Mouse (Mus musculus) liver, adult 2 months (tissue): ENCODE measurements at regions not wholly inside any gene's neighbourhood (a gene's known extent, or its start where the extent isn't known, plus 50 kb on each side); places are given as distances from the start of the nearest gene placed in this dataset.

Source experiments
- DNase-seq: peaks from one replicate; pipeline ENCODE4 v3.0.0-alpha.2; 2011; ENCODE audit warnings: low read depth, low spot score; ENCODE audit errors: extremely low read depth
- H3K27ac ChIP-seq: fragments of 200-500 bp; replicated peaks from 2 replicates; pipeline ENCODE4 v1.5.1; 2012; ENCODE audit warnings: low read depth, mild to moderate bottlenecking, control low read depth, inconsistent platforms, low read length; ENCODE audit not compliant: insufficient read depth
- H3K27me3 ChIP-seq: fragments of 200-500 bp; 2 replicates; pipeline ENCODE4 v1.6.1; 2012; ENCODE audit warnings: mild to moderate bottlenecking, moderate library complexity, low read length, inconsistent platforms; ENCODE audit not compliant: control insufficient read depth, insufficient read depth
- H3K36me3 ChIP-seq: fragments of 200-500 bp; 2 replicates; pipeline ENCODE4 v1.6.1; 2012; ENCODE audit warnings: low read length, inconsistent platforms; ENCODE audit not compliant: control insufficient read depth, insufficient read depth
- H3K4me1 ChIP-seq: fragments of 200-500 bp; 2 replicates; pipeline ENCODE4 v1.6.1; 2011; ENCODE audit warnings: low read length; ENCODE audit not compliant: control insufficient read depth, insufficient read depth
- H3K4me3 ChIP-seq: fragments of 200-500 bp; 2 replicates; pipeline ENCODE4 v1.5.1; 2011; ENCODE audit warnings: low read depth, mild to moderate bottlenecking, control low read depth, low read length, moderate library complexity; ENCODE audit not compliant: insufficient read depth
- H3K79me2 ChIP-seq: fragments of 200-500 bp; 2 replicates; pipeline ENCODE4 v1.6.1; 2012; ENCODE audit warnings: inconsistent platforms, mild to moderate bottlenecking, low read length, moderate library complexity; ENCODE audit not compliant: control insufficient read depth, insufficient read depth
- H3K9ac ChIP-seq: fragments of 200-500 bp; 2 replicates; pipeline ENCODE4 v1.6.1; 2012; ENCODE audit warnings: low read depth, mild to moderate bottlenecking, control low read depth, inconsistent platforms, low read length
- CTCF ChIP-seq: fragments of 200-500 bp; IDR thresholded peaks from 2 replicates; pipeline ENCODE4 v1.5.1; 2011; ENCODE audit warnings: low read depth, low read length, control low read depth
- POLR2A ChIP-seq: fragments of 200-500 bp; IDR thresholded peaks from 2 replicates; pipeline ENCODE4 v1.6.1; 2011; ENCODE audit warnings: low read length, control low read depth; ENCODE audit not compliant: insufficient read depth; ENCODE audit errors: extremely low read depth
- WGBS: fragments of 180-500 bp; shearing (Covaris S2); methylation state at CpG from one replicate; pipeline ENCODE4 v1.1.7; 2018; 5-methylcytosine and 5-hydroxymethylcytosine counted together

DNA sequence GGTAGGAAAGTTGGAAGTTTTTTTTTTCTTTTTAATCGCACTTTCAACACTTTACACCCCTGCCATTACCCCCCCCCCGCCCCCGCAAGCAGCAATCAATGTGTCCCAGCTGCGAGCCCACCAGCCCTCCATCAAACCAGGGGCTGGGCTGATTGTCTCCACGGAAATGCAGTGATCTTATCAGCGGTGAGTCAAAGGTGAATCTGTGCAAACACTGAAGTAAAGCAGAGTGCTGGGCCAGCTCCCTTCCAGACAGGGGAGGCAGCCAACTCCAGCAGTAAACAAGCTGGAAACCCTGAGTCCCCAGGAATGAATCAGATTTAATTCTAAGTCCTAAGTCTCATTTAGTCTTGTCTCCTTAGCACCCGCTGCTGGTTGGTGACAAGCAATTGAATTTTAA, 234.3 kb upstream of the Gpc5 start:
- no peaks in the 10 kb centered on the region for H3K79me2 ChIP-seq
- TF ChIP-seq CTCF (no peak), POLR2A (no peak)
- H3K27ac ChIP-seq = peak overlapping the region; percentile 46; the same call in 1 of the 2 replicates
- no peaks in the 10 kb centered on the region for H3K27me3 ChIP-seq
- peaks cover 4% of the 10 kb centered on the region for H3K4me1 ChIP-seq
- no peak overlapping the region for H3K4me3 ChIP-seq
- peak; percentile 84 for DNase-seq
- H3K36me3 ChIP-seq = no peaks in the 10 kb centered on the region
- 11% methylated on average over 7 of the region's 7 CpGs for WGBS
- H3K9ac ChIP-seq = no peak overlapping the region

DNA sequence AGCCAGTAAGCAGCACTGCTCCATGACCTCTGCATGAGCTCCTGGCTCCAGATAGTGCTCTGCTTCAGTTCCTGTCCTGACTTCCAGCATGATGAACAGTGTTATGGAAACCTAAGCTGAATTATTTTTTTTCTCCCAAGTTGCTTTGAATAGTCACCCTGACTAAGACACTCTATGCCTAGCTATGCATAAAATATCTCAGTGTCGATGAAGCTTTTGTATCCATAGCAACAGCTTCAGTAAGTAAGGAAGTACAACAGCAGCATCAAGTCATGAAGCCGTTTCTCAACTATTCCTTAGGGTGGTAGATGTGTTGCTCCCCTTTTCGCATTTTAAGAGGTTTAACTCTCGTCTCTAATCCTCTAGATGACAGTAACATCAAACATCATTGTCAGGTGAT, 228.4 kb upstream of the Gpc5 start:
- Histone ChIP-seq H3K36me3 (no peaks in the 10 kb centered on the region), H3K27ac (no peak overlapping the region), H3K79me2 (no peaks in the 10 kb centered on the region), H3K4me3 (no peak overlapping the region), H3K27me3 (no peaks in the 10 kb centered on the region), H3K9ac (no peak overlapping the region), H3K4me1 (peaks cover 8% of the 10 kb centered on the region)
- DNase-seq = no peak
- WGBS = 83% methylated on average over 4 of the region's 4 CpGs
- TF ChIP-seq CTCF (no peak), POLR2A (no peak)

DNA sequence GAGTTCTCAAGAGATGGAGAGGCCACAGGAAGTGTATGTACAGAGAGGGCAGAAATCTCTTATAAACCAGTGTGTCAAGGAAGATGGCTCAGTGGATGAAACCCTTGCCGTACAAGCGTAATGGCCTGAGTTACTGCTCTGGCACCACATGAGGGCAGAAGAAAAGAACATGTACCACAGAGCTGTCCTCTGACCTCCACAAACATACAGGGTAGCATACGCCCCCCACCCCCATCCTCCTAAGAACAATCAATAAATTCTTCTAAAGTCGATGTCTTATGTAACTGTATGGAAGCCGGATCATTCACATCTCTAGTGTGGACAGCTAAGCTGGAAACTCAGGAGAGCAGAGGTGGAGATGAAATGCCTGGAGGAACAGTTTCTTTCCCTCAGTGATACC, 227.9 kb upstream of the Gpc5 start:
- Histone ChIP-seq H3K27ac (no peak overlapping the region), H3K4me1 (peaks cover 8% of the 10 kb centered on the region), H3K4me3 (no peak overlapping the region), H3K36me3 (no peaks in the 10 kb centered on the region), H3K79me2 (no peaks in the 10 kb centered on the region), H3K9ac (no peak overlapping the region), H3K27me3 (no peaks in the 10 kb centered on the region)
- WGBS = 22% methylated on average over 5 of the region's 5 CpGs
- DNase-seq = no peak
- no peak for TF ChIP-seq POLR2A
- peak; percentile 27; the same call in 1 of the 2 replicates for TF ChIP-seq CTCF

DNA sequence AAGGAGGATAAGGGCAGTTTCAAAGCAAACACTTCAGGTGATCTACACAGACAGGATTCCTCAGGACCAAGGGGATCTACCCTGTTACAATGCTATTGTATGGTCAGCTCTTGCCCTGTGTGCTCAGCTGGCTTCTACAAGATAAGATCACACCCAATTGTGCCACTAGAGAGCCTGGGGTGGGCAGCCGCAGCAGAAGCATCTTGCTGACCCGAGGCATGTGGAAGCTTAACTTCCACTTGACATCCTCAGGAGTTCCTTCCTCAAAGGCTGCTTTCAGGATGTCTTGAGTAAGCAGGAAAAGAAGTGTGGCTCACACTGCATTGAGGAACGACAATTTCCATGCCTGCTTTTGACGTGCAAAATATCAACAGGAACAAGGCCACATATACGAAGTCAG, 222.8 kb upstream of the Gpc5 start:
- H3K9ac ChIP-seq = no peak overlapping the region
- no peak overlapping the region for H3K4me3 ChIP-seq
- peaks cover 7% of the 10 kb centered on the region for H3K4me1 ChIP-seq
- DNase-seq = no peak
- H3K27me3 ChIP-seq = no peaks in the 10 kb centered on the region
- H3K36me3 ChIP-seq = no peaks in the 10 kb centered on the region
- TF ChIP-seq CTCF = no peak
- no peak overlapping the region for H3K27ac ChIP-seq
- 52% methylated on average over 5 of the region's 5 CpGs for WGBS
- no peaks in the 10 kb centered on the region for H3K79me2 ChIP-seq

DNA sequence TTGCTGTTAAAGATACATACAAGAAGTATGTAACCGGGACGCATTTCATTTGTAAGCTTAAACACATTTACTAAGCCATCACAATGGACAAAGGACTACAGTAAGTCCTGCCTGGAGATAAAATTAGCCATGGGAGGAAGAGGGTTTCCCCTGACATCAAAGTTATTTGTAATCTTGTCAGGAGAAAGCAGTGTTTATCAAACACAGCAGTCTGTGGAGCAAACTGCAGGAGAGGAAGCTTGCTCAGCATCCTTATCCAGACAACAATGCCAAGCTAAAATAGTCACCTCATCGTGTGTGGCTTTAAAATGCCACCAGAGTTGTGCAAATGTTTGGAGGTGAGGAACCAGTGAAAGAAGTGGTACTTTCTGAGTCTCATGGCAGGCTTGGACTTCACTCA, 216.9 kb upstream of the Gpc5 start:
- Histone ChIP-seq H3K9ac (no peak overlapping the region), H3K27me3 (no peaks in the 10 kb centered on the region), H3K36me3 (no peaks in the 10 kb centered on the region), H3K4me3 (no peak overlapping the region), H3K4me1 (peaks cover 3% of the 10 kb centered on the region; the same call in 1 of the 2 replicates), H3K79me2 (no peaks in the 10 kb centered on the region), H3K27ac (0 out of 2 replicates have a peak overlapping the region, but pooled peaks have one; percentile 29)
- DNase-seq = no peak
- TF ChIP-seq POLR2A (no peak), CTCF (no peak)
- WGBS = 36% methylated on average over 3 of the region's 3 CpGs

DNA sequence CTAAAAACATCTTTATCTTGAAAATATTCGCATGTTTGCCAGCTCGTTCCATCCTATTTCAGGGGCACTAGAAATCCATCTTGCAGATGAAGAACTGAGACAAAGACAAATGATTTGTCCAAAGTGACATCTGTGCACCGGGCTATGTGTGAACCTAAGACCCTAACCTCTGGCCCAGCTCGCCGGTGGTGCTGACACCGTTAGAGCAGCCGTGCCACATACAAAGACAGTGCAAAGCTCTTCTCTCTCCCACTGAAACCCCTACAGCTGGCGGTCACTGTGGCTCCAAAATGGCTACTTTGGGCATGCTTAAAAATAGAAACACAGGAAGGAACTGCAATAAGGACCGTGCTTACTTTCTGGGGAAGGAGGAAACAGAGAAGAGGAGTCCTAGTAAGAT, 215.6 kb upstream of the Gpc5 start:
- Histone ChIP-seq H3K36me3 (no peaks in the 10 kb centered on the region), H3K4me3 (no peak overlapping the region), H3K4me1 (peaks cover 3% of the 10 kb centered on the region; the same call in 1 of the 2 replicates), H3K27ac (no peak overlapping the region), H3K9ac (no peak overlapping the region), H3K27me3 (no peaks in the 10 kb centered on the region), H3K79me2 (no peaks in the 10 kb centered on the region)
- TF ChIP-seq POLR2A (no peak), CTCF (no peak)
- 72% methylated on average over 9 of the region's 9 CpGs for WGBS
- no peak for DNase-seq
